Comparison of ENCODE assay signal across 19 mouse cellular contexts in genomic region chr8:95054438-95054837, GRCm38 (mm10). TPM values are rescaled to one million over a fixed set of nuclear protein-coding genes. Genes with fewer than 3 reads are reported as not detected.
A peak's percentile ranks its signal among the peaks of the same experiment; 100 is the strongest.
DNase-seq lines count a peak whose midpoint lies in the region; ATAC-seq and TF ChIP-seq lines count a peak whose summit lies in the region.
"Had no signal": no experiment of that assay in that cellular context is flagged by ENCODE, and none has a peak within 500 bp of the region (broad histone marks: within the 10 kb centered on the region; RNA-seq: fewer than 3 reads in every experiment).

No protein-coding gene starts in this region.

- no peaks in the 10 kb centered on the region for H3K27me3 ChIP-seq in forebrain, embryonic 16.5 days (replicated peaks; ENCODE audit: control insufficient read depth, insufficient read depth, low read length)
- no peaks in the 10 kb centered on the region for H3K27me3 ChIP-seq in forebrain, postnatal 0 days (ENCODE audit: insufficient read depth, low read length)
- H3K27me3 ChIP-seq in liver, postnatal 0 days (ENCODE audit: insufficient read depth, low read length) = no peaks in the 10 kb centered on the region
- H3K27me3 ChIP-seq: embryonic facial prominence, embryonic 13.5 days; lung, embryonic 15.5 days had no signal

- no peaks in the 10 kb centered on the region for H3K36me3 ChIP-seq in forebrain, embryonic 16.5 days (ENCODE audit: control insufficient read depth, insufficient read depth)
- H3K36me3 ChIP-seq in forebrain, postnatal 0 days (ENCODE audit: insufficient read depth) = no peaks in the 10 kb centered on the region
- no peaks in the 10 kb centered on the region for H3K36me3 ChIP-seq in liver, postnatal 0 days (replicated peaks; ENCODE audit: insufficient read depth, low read length)
- H3K36me3 ChIP-seq: embryonic facial prominence, embryonic 13.5 days; lung, embryonic 15.5 days had no signal

- no peak for DNase-seq in forebrain, postnatal 0 days
- peak; percentile 50 for DNase-seq in liver
- DNase-seq in liver, postnatal 0 days = no peak
- DNase-seq in ES-CJ7 (ENCODE audit: low read depth, low spot score) = peak; percentile 31
- DNase-seq in c-Kit-positive CD71-positive TER-119-negative erythroid progenitor cells, embryonic 14.5 days (ENCODE audit: low read depth) = peak; percentile 53
- no peak for DNase-seq in layer of hippocampus, postnatal 14 days (ENCODE audit: low spot score in 2 of 2)
- no peak for DNase-seq in adrenal gland, postnatal 10 days
- DNase-seq: adrenal gland, adult 8-10 months; cerebellum, adult 11 months; cerebellum, postnatal 14 days; gastrocnemius, postnatal 14 days; heart, adult 2 months; layer of hippocampus, postnatal 36 days had no signal

- TF ChIP-seq CTCF in forebrain, postnatal 0 days (IDR thresholded peaks at IDR 0.05; ENCODE audit: low read depth) = no peak
- no peak for TF ChIP-seq CTCF in liver, postnatal 0 days (IDR thresholded peaks at IDR 0.05; ENCODE audit: low read depth)

- H3K4me2 ChIP-seq in forebrain, embryonic 16.5 days (ENCODE audit: low read length) = no peak overlapping the region
- no peak overlapping the region for H3K4me2 ChIP-seq in forebrain, postnatal 0 days (ENCODE audit: low read depth)
- H3K4me2 ChIP-seq in liver, postnatal 0 days (ENCODE audit: low read depth, low read length) = no peak overlapping the region
- H3K4me2 ChIP-seq: embryonic facial prominence, embryonic 13.5 days; lung, embryonic 15.5 days; midbrain, embryonic 11.5 days had no signal

- TF ChIP-seq EP300 in liver, postnatal 0 days (IDR thresholded peaks at IDR 0.05; ENCODE audit: low read depth) = no peak

- 0 out of 2 replicates have a peak, but pooled peaks have one; percentile 17 for ATAC-seq in forebrain, embryonic 16.5 days
- ATAC-seq in forebrain, postnatal 0 days = no peak
- ATAC-seq in liver, postnatal 0 days = no peak

- H3K27ac ChIP-seq in forebrain, embryonic 16.5 days (ENCODE audit: low read length) = no peak overlapping the region
- H3K27ac ChIP-seq in forebrain, postnatal 0 days (ENCODE audit: low read depth, low read length) = no peak overlapping the region
- no peak overlapping the region for H3K27ac ChIP-seq in liver, postnatal 0 days (ENCODE audit: low read depth)
- H3K27ac ChIP-seq: embryonic facial prominence, embryonic 13.5 days; heart, adult 2 months; lung, embryonic 15.5 days; macrophage had no signal

- no peaks in the 10 kb centered on the region for H3K9me3 ChIP-seq in forebrain, embryonic 16.5 days (ENCODE audit: control insufficient read depth, low read length)
- no peaks in the 10 kb centered on the region for H3K9me3 ChIP-seq in forebrain, postnatal 0 days (ENCODE audit: low read length)
- no peaks in the 10 kb centered on the region for H3K9me3 ChIP-seq in liver, postnatal 0 days (ENCODE audit: low read length)
- H3K9me3 ChIP-seq: embryonic facial prominence, embryonic 13.5 days; lung, embryonic 15.5 days had no signal

- H3K4me1 ChIP-seq in forebrain, embryonic 16.5 days (replicated peaks; ENCODE audit: control insufficient read depth, insufficient read depth, low read length) = no peaks in the 10 kb centered on the region
- no peaks in the 10 kb centered on the region for H3K4me1 ChIP-seq in forebrain, postnatal 0 days (ENCODE audit: insufficient read depth)
- peaks cover 18% of the 10 kb centered on the region; the same call in 1 of the 2 replicates for H3K4me1 ChIP-seq in liver, postnatal 0 days (ENCODE audit: insufficient read depth)
- H3K4me1 ChIP-seq: embryonic facial prominence, embryonic 13.5 days; lung, embryonic 15.5 days had no signal

- H3K9ac ChIP-seq in forebrain, embryonic 16.5 days (replicated peaks; ENCODE audit: low read depth, low read length) = no peak overlapping the region
- H3K9ac ChIP-seq in forebrain, postnatal 0 days = no peak overlapping the region
- H3K9ac ChIP-seq in liver, postnatal 0 days (replicated peaks) = no peak overlapping the region
- H3K9ac ChIP-seq: embryonic facial prominence, embryonic 13.5 days; lung, embryonic 15.5 days had no signal

- WGBS in forebrain, embryonic 16.5 days = 61% methylated on average over 6 of the region's 6 CpGs
- 65% methylated on average over 6 of the region's 6 CpGs for WGBS in forebrain, postnatal 0 days
- WGBS in liver, postnatal 0 days (ENCODE audit: insufficient replicate concordance) = 52% methylated on average over 6 of the region's 6 CpGs

- no peak overlapping the region for H3K4me3 ChIP-seq in forebrain, embryonic 16.5 days (replicated peaks; ENCODE audit: low read length)
- no peak overlapping the region for H3K4me3 ChIP-seq in forebrain, postnatal 0 days (ENCODE audit: low read depth, low read length)
- no peak overlapping the region for H3K4me3 ChIP-seq in liver, postnatal 0 days (ENCODE audit: low read depth, low read length)
- H3K4me3 ChIP-seq: embryonic facial prominence, embryonic 13.5 days; heart, adult 2 months; lung, embryonic 15.5 days had no signal

RNA-seq across cellular contexts. Expression of gene Drc7, which starts 0.5 kb away (rescaled TPM):
- 1.1 and 1.3 TPM in 2 replicates for polyA plus RNA-seq in forebrain, embryonic 16.5 days (2015; fragmentation: Nextera tagmentation; extraction: Ambion mirVana)
- 1.9 and 4.4 TPM in 2 replicates for total RNA-seq in forebrain, postnatal 0 days (2014; rRNA removed)
- polyA plus RNA-seq in forebrain, postnatal 0 days (2015; fragmentation: Nextera tagmentation; extraction: Ambion mirVana) = 2.1 and 3.7 TPM in 2 replicates
- polyA plus RNA-seq in liver, postnatal 0 days (2015; fragmentation: Nextera tagmentation; extraction: Ambion mirVana) = 0.21 and 0.28 TPM in 2 replicates
- total RNA-seq in layer of hippocampus, postnatal 14 days (2021) = 1 to 10 TPM; 2.1 to 4.4 TPM
- total RNA-seq in adrenal gland, postnatal 10 days (2021) = not detected
- total RNA-seq: adrenal gland, adult 8-10 months; gastrocnemius, postnatal 14 days; heart, adult 2 months; heart, postnatal 10 days had no signal
- polyA plus RNA-seq: macrophage had no signal

RNA-seq across cellular contexts. Expression of gene Katnb1, which starts 26.5 kb away (rescaled TPM):
- polyA plus RNA-seq in forebrain, embryonic 16.5 days (2015; fragmentation: Nextera tagmentation; extraction: Ambion mirVana) = 47.3 and 49.9 TPM in 2 replicates
- total RNA-seq in forebrain, postnatal 0 days (2014; rRNA removed) = 43.9 and 50.6 TPM in 2 replicates
- polyA plus RNA-seq in forebrain, postnatal 0 days (2015; fragmentation: Nextera tagmentation; extraction: Ambion mirVana) = 44.7 and 49.5 TPM in 2 replicates
- polyA plus RNA-seq in liver, postnatal 0 days (2015; fragmentation: Nextera tagmentation; extraction: Ambion mirVana) = 4.7 and 5.1 TPM in 2 replicates
- total RNA-seq in layer of hippocampus, postnatal 14 days (2021) = 10 to 100 TPM; 38.7 to 46.0 TPM
- total RNA-seq in adrenal gland, postnatal 10 days (2021) = 10 to 100 TPM in 1 of 2 experiments, 1 to 10 TPM in 1; 9.4 to 16.1 TPM

RNA-seq across cellular contexts. Expression of gene Adgrg3, which starts 36.9 kb away (rescaled TPM):
- 0.93 and 1.1 TPM in 2 replicates for polyA plus RNA-seq in forebrain, embryonic 16.5 days (2015; fragmentation: Nextera tagmentation; extraction: Ambion mirVana)
- 0.67 and 1.2 TPM in 2 replicates for total RNA-seq in forebrain, postnatal 0 days (2014; rRNA removed)
- 0.47 and 0.69 TPM in 2 replicates for polyA plus RNA-seq in forebrain, postnatal 0 days (2015; fragmentation: Nextera tagmentation; extraction: Ambion mirVana)
- polyA plus RNA-seq in liver, postnatal 0 days (2015; fragmentation: Nextera tagmentation; extraction: Ambion mirVana) = 8.9 and 9.6 TPM in 2 replicates
- total RNA-seq in layer of hippocampus, postnatal 14 days (2021) = under 1 TPM in 1 of 2 experiments, not detected in 1; 0.48 TPM
- 1 to 10 TPM; 4.0 to 4.5 TPM for total RNA-seq in adrenal gland, postnatal 10 days (2021)

Comparison
In these comparisons a context has a peak if more than half of its experiments do, and no peak if none do; other contexts are left out.
1. DNase-seq: peak in liver (single experiment), ES-CJ7 (single experiment) and c-Kit-positive CD71-positive TER-119-negative erythroid progenitor cells, embryonic 14.5 days (single experiment); none in forebrain, postnatal 0 days (single experiment), liver, postnatal 0 days (single experiment), layer of hippocampus, postnatal 14 days (0 of 2) and adrenal gland, postnatal 10 days (single experiment).